Mouse (Mus musculus): Measurements from ENCODE around the gene Caskin1.

DNA sequence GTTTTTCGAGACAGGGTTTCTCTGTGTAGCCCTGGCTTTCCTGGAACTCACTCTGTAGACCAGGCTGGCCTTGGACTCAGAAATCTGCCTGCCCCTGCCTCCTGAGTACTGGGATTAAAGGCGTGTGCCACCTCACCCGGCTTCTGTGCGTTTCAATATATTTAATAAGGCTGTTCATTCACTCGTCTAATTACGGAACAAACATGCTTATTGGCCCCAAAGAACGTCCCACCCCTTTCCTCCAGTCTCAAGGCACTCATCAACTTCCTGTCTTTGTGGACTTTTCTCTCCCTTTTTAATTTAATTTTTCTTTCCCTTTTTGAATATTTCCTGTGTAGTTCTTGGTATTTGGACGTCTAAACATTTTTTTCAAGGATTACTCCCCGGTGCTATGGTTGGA, 60.0 kb downstream of the Caskin1 start:
- TF ChIP-seq CTCF (conservative IDR thresholded peaks at IDR 0.05; ENCODE audit: insufficient read depth, insufficient read length, low read depth, low read length) (no peak), POLR2A (IDR thresholded peaks at IDR 0.05; ENCODE audit: low read depth, low read length) (no peak)

Data from kidney, adult 2 months (tissue).